Mouse (Mus musculus) hindbrain, embryonic 13.5 days (tissue): ENCODE measurements at regions not wholly inside any gene's neighbourhood (a gene's known extent, or its start where the extent isn't known, plus 50 kb on each side); places are given as distances from the start of the nearest gene placed in this dataset.

Source experiments
- ATAC-seq: fragments of 200-750 bp; cut with Nextera tagmentation; 2 replicates; pipeline ENCODE4 v1.8.0; 2017; ENCODE audit warnings: moderate TSS enrichment; ENCODE audit not compliant: low FRiP score
- H3K27ac ChIP-seq: fragments of 300-500 bp; sonication (generic); 2 replicates; pipeline ENCODE4 v1.5.1; 2015; ENCODE audit warnings: inconsistent platforms, mild to moderate bottlenecking, moderate library complexity
- H3K27me3 ChIP-seq: fragments of 300-500 bp; sonication (generic); 2 replicates; pipeline ENCODE4 v1.6.1; 2015; ENCODE audit warnings: mild to moderate bottlenecking, inconsistent platforms
- H3K36me3 ChIP-seq: fragments of 300-500 bp; sonication (generic); 2 replicates; pipeline ENCODE4 v1.6.1; 2015; ENCODE audit warnings: mild to moderate bottlenecking, inconsistent platforms
- H3K4me1 ChIP-seq: fragments of 300-500 bp; sonication (generic); replicated peaks from 2 replicates; pipeline ENCODE4 v1.6.1; 2015; ENCODE audit warnings: inconsistent platforms
- H3K4me2 ChIP-seq: fragments of 300-500 bp; sonication (generic); 2 replicates; pipeline ENCODE4 v1.6.1; 2015; ENCODE audit warnings: inconsistent platforms, mild to moderate bottlenecking, moderate library complexity
- H3K4me3 ChIP-seq: fragments of 300-500 bp; sonication (generic); 2 replicates; pipeline ENCODE4 v1.5.1; 2015; ENCODE audit warnings: mild to moderate bottlenecking, inconsistent platforms
- H3K9ac ChIP-seq: fragments of 300-500 bp; sonication (generic); 2 replicates; pipeline ENCODE4 v1.6.1; 2015; ENCODE audit warnings: mild to moderate bottlenecking, inconsistent platforms
- H3K9me3 ChIP-seq: fragments of 300-500 bp; sonication (generic); 2 replicates; pipeline ENCODE4 v1.6.1; 2016; ENCODE audit warnings: inconsistent platforms
- WGBS: fragments of 180-500 bp; shearing (Covaris S2); methylation state at CpG from one replicate; pipeline ENCODE4 v1.1.7; 2015; 5-methylcytosine and 5-hydroxymethylcytosine counted together

DNA sequence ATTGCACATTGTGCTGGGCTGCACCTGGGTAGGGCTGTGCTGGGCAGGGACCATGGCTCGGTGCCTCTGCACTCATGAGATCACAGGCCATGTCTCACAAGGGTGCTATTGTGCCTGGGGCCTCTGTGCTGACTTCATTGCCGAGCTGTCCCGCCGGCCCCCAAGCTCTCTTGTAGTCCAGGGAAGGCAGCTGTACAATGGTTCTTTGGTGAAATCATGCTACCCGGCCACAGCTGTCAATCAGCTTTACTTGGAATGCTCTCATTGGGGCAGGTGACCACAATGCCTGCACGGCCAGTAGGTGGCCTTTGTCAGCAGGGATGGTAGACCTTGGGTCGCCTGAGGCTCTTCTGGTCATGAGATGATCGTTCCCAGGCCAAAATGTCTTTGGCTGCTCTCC, 184.1 kb downstream of the 1500009L16Rik start:
- no peak overlapping the region for H3K27ac ChIP-seq
- H3K36me3 ChIP-seq: no peaks in the 10 kb centered on the region
- no peaks in the 10 kb centered on the region for H3K4me1 ChIP-seq
- 50% methylated on average over 8 of the region's 8 CpGs for WGBS
- no peaks in the 10 kb centered on the region for H3K27me3 ChIP-seq
- H3K9me3 ChIP-seq: no peaks in the 10 kb centered on the region
- H3K4me3 ChIP-seq: no peak overlapping the region
- H3K9ac ChIP-seq: no peak overlapping the region
- no peak for ATAC-seq
- no peak overlapping the region for H3K4me2 ChIP-seq

GRCm38 (mm10) chr10:83910649-83911370, 188.1 kb downstream of the 1500009L16Rik start:
- 95% methylated on average over 10 of the region's 10 CpGs for WGBS
- H3K27ac ChIP-seq: no peak overlapping the region
- peaks cover 17% of the 10 kb centered on the region for H3K4me1 ChIP-seq
- H3K9ac ChIP-seq: no peak overlapping the region
- no peak for ATAC-seq
- H3K4me3 ChIP-seq: no peak overlapping the region
- no peaks in the 10 kb centered on the region for H3K36me3 ChIP-seq
- H3K27me3 ChIP-seq: no peaks in the 10 kb centered on the region
- no peaks in the 10 kb centered on the region for H3K9me3 ChIP-seq
- H3K4me2 ChIP-seq: no peak overlapping the region

DNA sequence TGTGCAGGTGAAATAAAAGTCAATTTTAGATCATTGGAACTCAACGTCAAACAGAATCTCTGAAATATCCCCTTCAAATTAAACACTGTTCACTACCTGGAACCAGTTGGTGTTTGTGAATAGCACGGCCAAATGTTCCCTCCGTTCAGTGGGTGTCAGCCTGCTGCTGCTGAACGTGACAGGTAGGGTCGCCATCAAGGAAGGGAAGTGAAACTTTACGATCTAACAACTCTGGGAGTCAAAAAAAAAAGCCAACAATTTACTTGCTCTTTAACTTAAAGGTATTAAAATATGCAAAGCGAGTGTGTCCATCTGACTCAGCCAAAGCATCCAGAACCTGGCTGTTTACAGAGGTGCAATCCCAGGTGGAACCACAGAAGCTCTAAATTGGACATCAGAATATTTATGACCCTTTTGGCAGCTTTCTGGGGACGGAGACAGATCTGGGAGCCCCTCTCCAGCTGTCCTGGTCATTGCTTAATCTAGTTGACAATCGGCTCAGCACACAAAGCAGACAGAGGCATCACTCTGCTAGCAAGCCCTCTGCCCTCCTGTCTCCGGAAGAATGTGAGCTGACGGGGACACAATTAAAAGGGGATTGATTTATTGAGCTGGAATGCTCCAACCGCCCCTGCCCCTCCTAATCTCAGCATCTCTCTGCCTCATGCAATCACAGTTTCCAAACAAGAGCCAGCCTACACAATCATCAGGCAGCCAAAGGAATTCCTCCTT, 191.9 kb downstream of the 1500009L16Rik start:
- no peaks in the 10 kb centered on the region for H3K36me3 ChIP-seq
- no peak overlapping the region for H3K4me3 ChIP-seq
- H3K9ac ChIP-seq: 0 out of 2 replicates have a peak overlapping the region, but pooled peaks have one; percentile 35
- 19% methylated on average over 12 of the region's 12 CpGs for WGBS
- H3K27me3 ChIP-seq: no peaks in the 10 kb centered on the region
- ATAC-seq: 0 out of 2 replicates have a peak, but pooled peaks have one; percentile 65
- H3K4me2 ChIP-seq: no peak overlapping the region
- H3K9me3 ChIP-seq: no peaks in the 10 kb centered on the region
- H3K4me1 ChIP-seq: peaks cover 20% of the 10 kb centered on the region
- peak overlapping the region; percentile 46 for H3K27ac ChIP-seq

DNA sequence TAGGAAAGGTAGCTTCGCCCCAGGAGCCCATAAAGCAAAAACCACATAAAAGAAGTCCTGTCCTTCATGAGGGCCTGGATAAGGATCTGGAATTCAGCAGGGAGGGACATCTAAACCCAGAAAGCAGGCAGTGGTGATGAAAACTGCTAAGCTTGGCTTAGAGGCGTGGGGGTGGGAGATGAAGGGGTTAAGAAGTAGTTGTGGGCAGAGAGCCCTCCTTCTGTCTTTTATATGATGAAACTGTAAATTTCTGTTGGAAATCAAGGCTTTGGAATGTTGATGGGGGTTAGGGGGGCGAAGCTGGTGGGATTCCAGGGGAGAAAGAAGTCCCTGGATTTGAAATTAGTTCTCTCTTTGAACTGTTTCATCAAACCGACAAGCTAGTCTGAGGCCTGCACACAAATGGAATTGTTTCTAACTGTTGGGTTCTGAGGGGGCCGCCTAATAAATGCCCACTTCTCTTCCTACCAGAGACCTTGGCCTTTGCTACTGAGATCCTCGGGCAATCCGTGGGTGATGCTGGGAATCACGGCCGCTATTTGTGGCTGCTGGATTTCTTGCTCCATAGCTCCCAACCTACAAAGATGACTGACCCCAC, 192.6 kb downstream of the 1500009L16Rik start:
- WGBS: 18% methylated on average over 9 of the region's 9 CpGs
- Histone ChIP-seq H3K36me3 (no peaks in the 10 kb centered on the region), H3K4me2 (no peak overlapping the region), H3K4me1 (peaks cover 20% of the 10 kb centered on the region), H3K9ac (0 out of 2 replicates have a peak overlapping the region, but pooled peaks have one; percentile 35), H3K9me3 (no peaks in the 10 kb centered on the region), H3K4me3 (no peak overlapping the region), H3K27me3 (no peaks in the 10 kb centered on the region), H3K27ac (peak overlapping the region; percentile 46)
- ATAC-seq: 0 out of 2 replicates have a peak, but pooled peaks have one; percentile 32

- H3K9ac ChIP-seq: no peak overlapping the region
- H3K27me3 ChIP-seq: no peaks in the 10 kb centered on the region
- H3K9me3 ChIP-seq: no peaks in the 10 kb centered on the region
- no peak for ATAC-seq
- WGBS: 74% methylated on average over 4 of the region's 4 CpGs
- no peaks in the 10 kb centered on the region for H3K36me3 ChIP-seq
- H3K4me2 ChIP-seq: no peak overlapping the region
- no peak overlapping the region for H3K4me3 ChIP-seq
- H3K27ac ChIP-seq: no peak overlapping the region
- H3K4me1 ChIP-seq: 0 out of 2 replicates have a peak, but pooled peaks cover 3% of the 10 kb centered on the region
Measured at GRCm38 (mm10) chr10:83926990-83927389, 204.3 kb downstream of the 1500009L16Rik start.

GRCm38 (mm10) chr10:83927554-83927953, 204.9 kb downstream of the 1500009L16Rik start:
- Histone ChIP-seq H3K4me3 (no peak overlapping the region), H3K27me3 (no peaks in the 10 kb centered on the region), H3K4me1 (0 out of 2 replicates have a peak, but pooled peaks cover 3% of the 10 kb centered on the region), H3K4me2 (no peak overlapping the region), H3K9ac (no peak overlapping the region), H3K36me3 (no peaks in the 10 kb centered on the region), H3K9me3 (no peaks in the 10 kb centered on the region), H3K27ac (no peak overlapping the region)
- WGBS: 73% methylated on average over 2 of the region's 2 CpGs
- ATAC-seq: no peak

DNA sequence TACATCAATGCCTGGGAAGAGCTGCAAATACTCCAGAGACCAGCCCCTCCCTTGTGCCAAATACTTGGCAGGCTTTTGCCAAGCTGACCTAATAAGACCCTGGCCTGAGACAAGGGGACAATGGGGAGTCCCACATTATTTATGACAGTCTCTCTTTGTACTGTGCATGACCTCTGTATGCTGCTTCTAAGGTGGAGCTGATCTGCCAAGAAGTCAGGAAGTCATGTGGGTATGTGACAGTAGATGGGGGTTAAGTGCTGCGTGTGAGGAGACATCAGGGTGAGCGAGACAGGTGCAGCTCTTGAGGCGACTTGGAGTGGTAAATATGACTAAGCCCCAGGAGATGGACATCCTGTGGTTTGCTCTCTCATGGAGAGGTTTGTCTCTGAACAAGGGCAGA, 209.1 kb downstream of the 1500009L16Rik start:
- no peak overlapping the region for H3K4me2 ChIP-seq
- no peak overlapping the region for H3K9ac ChIP-seq
- H3K9me3 ChIP-seq: no peaks in the 10 kb centered on the region
- 78% methylated on average over 3 of the region's 3 CpGs for WGBS
- ATAC-seq: no peak
- H3K27ac ChIP-seq: no peak overlapping the region
- H3K27me3 ChIP-seq: no peaks in the 10 kb centered on the region
- peaks cover 3% of the 10 kb centered on the region; the same call in 1 of the 2 replicates for H3K4me1 ChIP-seq
- no peaks in the 10 kb centered on the region for H3K36me3 ChIP-seq
- H3K4me3 ChIP-seq: no peak overlapping the region

DNA sequence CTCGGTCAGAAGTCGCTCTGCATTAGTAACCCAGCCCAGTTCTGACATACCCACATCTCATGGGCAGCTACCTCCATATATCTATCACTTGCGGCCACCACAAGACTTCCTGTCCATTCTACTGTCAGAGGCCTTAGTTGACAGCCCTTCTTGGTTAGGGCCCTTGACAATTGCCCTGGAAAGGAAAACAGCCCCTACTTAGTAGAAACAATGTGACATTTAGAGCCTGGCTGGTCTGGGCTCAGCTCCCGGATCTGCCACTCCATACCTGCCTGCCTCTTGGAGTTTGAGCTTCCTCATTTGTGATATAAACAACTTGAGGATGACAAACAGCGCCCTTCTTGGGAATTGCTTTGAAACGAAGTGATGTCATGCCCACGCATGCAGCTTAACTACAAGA, 210.5 kb downstream of the 1500009L16Rik start:
- Histone ChIP-seq H3K27ac (no peak overlapping the region), H3K4me3 (no peak overlapping the region), H3K9me3 (no peaks in the 10 kb centered on the region), H3K36me3 (no peaks in the 10 kb centered on the region), H3K4me2 (no peak overlapping the region), H3K4me1 (no peaks in the 10 kb centered on the region; the same call in 1 of the 2 replicates), H3K27me3 (no peaks in the 10 kb centered on the region), H3K9ac (no peak overlapping the region)
- ATAC-seq: no peak
- WGBS: 90% methylated on average over 7 of the region's 7 CpGs

- Histone ChIP-seq H3K9ac (no peak overlapping the region), H3K27me3 (no peaks in the 10 kb centered on the region), H3K4me2 (no peak overlapping the region), H3K9me3 (no peaks in the 10 kb centered on the region), H3K4me3 (no peak overlapping the region), H3K27ac (no peak overlapping the region), H3K36me3 (no peaks in the 10 kb centered on the region), H3K4me1 (no peaks in the 10 kb centered on the region; the same call in 1 of the 2 replicates)
- no peak for ATAC-seq
- 56% methylated on average over 3 of the region's 3 CpGs for WGBS
Measured at GRCm38 (mm10) chr10:83934498-83934897, 211.8 kb downstream of the 1500009L16Rik start.

GRCm38 (mm10) chr10:83937168-83937567, 214.5 kb downstream of the 1500009L16Rik start:
- 66% methylated on average over 9 of the region's 9 CpGs for WGBS
- H3K4me1 ChIP-seq: no peaks in the 10 kb centered on the region; the same call in 1 of the 2 replicates
- H3K4me3 ChIP-seq: no peak overlapping the region
- no peak overlapping the region for H3K9ac ChIP-seq
- no peak overlapping the region for H3K27ac ChIP-seq
- H3K9me3 ChIP-seq: no peaks in the 10 kb centered on the region
- no peak overlapping the region for H3K4me2 ChIP-seq
- no peaks in the 10 kb centered on the region for H3K36me3 ChIP-seq
- ATAC-seq: no peak
- no peaks in the 10 kb centered on the region for H3K27me3 ChIP-seq

DNA sequence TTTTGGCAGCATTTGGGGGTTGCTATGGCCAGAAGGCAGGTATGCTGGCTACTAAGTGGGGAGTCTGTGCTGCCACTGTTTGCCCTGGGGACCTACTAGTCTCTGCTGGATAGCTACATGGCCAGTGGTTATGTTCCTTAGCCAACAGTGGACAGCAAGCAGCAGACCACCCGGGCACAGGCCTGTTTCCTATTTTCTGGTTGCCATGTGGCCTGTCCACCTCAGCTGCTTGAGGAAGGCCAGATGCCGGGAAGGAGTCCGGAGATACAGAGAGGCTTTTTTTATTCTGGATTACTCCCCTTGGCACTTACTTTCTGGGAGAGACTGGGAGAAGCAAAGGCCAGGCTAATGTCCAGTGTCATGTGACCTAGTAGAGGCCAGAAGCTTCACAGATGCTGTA, 219.4 kb downstream of the 1500009L16Rik start:
- Histone ChIP-seq H3K36me3 (no peaks in the 10 kb centered on the region), H3K9me3 (no peaks in the 10 kb centered on the region), H3K4me3 (no peak overlapping the region), H3K4me1 (0 out of 2 replicates have a peak, but pooled peaks cover 5% of the 10 kb centered on the region), H3K27ac (no peak overlapping the region), H3K27me3 (no peaks in the 10 kb centered on the region), H3K9ac (no peak overlapping the region), H3K4me2 (no peak overlapping the region)
- 76% methylated on average over 3 of the region's 3 CpGs for WGBS
- ATAC-seq: no peak

DNA sequence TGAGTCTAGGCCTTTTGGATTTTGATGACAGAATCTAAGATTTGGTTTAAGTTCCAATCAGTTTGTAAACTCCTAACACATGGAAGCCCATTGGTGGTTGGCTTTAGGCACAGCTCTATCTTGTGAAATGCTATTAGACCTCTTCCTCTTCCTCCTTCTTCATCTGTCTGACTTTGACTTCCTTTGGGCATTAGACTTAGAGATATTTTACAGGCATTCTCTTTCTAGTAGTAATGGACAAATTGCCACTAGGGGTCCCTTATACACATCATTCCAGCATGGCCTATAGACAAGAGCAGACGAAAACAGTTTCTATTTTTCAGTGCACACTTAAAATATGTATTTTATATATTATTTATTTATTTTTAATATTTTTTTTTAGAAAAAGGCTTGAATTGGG, 221.5 kb downstream of the 1500009L16Rik start:
- no peak overlapping the region for H3K9ac ChIP-seq
- no peaks in the 10 kb centered on the region for H3K9me3 ChIP-seq
- ATAC-seq: no peak
- H3K4me1 ChIP-seq: 0 out of 2 replicates have a peak, but pooled peaks cover 5% of the 10 kb centered on the region
- H3K27me3 ChIP-seq: no peaks in the 10 kb centered on the region
- 88% methylated on average over 1 of the region's 1 CpGs for WGBS
- no peaks in the 10 kb centered on the region for H3K36me3 ChIP-seq
- H3K4me3 ChIP-seq: no peak overlapping the region
- H3K27ac ChIP-seq: no peak overlapping the region
- H3K4me2 ChIP-seq: no peak overlapping the region
